Mouse (Mus musculus) layer of hippocampus, adult 2 months (tissue): Measurements from ENCODE around the gene Fgf22. TPM values are rescaled to one million over a fixed set of nuclear protein-coding genes. Genes with fewer than 3 reads are reported as not detected.

Experiments used
- DNase-seq, 2 experiments: peaks; one replicate each; pipeline ENCODE4 v3.0.0; 2022; ENCODE audit warnings: low spot score in 2 of 2
- H3K27ac ChIP-seq: fragments of 200-600 bp; 2 replicates; pipeline ENCODE4 v1.8.1; 2022
- H3K4me3 ChIP-seq: fragments of 200-600 bp; 2 replicates; pipeline ENCODE4 v1.8.1; 2022; ENCODE audit warnings: mild to moderate bottlenecking
- CTCF ChIP-seq: fragments of 200-600 bp; conservative IDR thresholded peaks from 2 replicates; pipeline ENCODE4 v1.8.1; 2022; ENCODE audit warnings: antibody characterized with exemption, mild to moderate bottlenecking, moderate library complexity
- long read RNA-seq, 2 experiments: library from polyadenylated mRNA; stranded (forward); transcript quantifications; one replicate each; pipeline ENCODE4 v2.0.0; 2021; ENCODE audit warnings: borderline mapping rate in 2 of 2
- total RNA-seq, 2 experiments: library from RNA; stranded (reverse); gene quantifications; 2 replicates each; pipeline ENCODE4 v1.2.3; 2021

Fgf22 gene
- total RNA-seq: 1 to 10 TPM; 1.9 to 2.8 TPM
- long read RNA-seq, experiment 1, partial matches to known transcripts: 0 of 23 reads
- long read RNA-seq, experiment 1, other reads (novel, unspliced or antisense): 21 of 23 reads
- long read RNA-seq, experiment 2, partial matches to known transcripts: 0 of 2 reads
- long read RNA-seq, experiment 2, other reads (novel, unspliced or antisense): 2 of 2 reads

GRCm38 (mm10) chr10:79754856-79755516 is at the start of gene Fgf22:
Gene Fgf22, plus strand, starts transcription at chr10:79755076.
- H3K27ac ChIP-seq: peak within 1 kb of the TSS; percentile 21; the same call in 1 of the 2 replicates
- peak; percentile 54 to 73 for DNase-seq
- H3K4me3 ChIP-seq: peak within 1 kb of the TSS; percentile 53
- no peak for TF ChIP-seq CTCF

GRCm38 (mm10) chr10:79705951-79706350 is 48.9 kb upstream of the Fgf22 start:
- peak overlapping the region; percentile 99 for H3K4me3 ChIP-seq
- TF ChIP-seq CTCF: no peak
- DNase-seq: no peak
- peak overlapping the region; percentile 93 for H3K27ac ChIP-seq

- TF ChIP-seq CTCF: no peak
- Histone ChIP-seq H3K27ac (peak overlapping the region; percentile 93), H3K4me3 (peak overlapping the region; percentile 99)
- DNase-seq: no peak
Measured at GRCm38 (mm10) chr10:79706406-79707094, 48.3 kb upstream of the Fgf22 start.

GRCm38 (mm10) chr10:79707162-79707561 is 47.7 kb upstream of the Fgf22 start:
- peak overlapping the region; percentile 99 for H3K4me3 ChIP-seq
- no peak for TF ChIP-seq CTCF

GRCm38 (mm10) chr10:79707759-79708158 is 47.1 kb upstream of the Fgf22 start:
- DNase-seq: no peak
- H3K4me3 ChIP-seq: peak overlapping the region; percentile 99
- TF ChIP-seq CTCF: peak; percentile 37
- H3K27ac ChIP-seq: peak overlapping the region; percentile 93

More at GRCm38 (mm10) chr10:79707162-79707561, 47.7 kb upstream of the Fgf22 start:
- DNase-seq: no peak
- peak overlapping the region; percentile 93; the same call in 1 of the 2 replicates for H3K27ac ChIP-seq

- Histone ChIP-seq H3K4me3 (peak overlapping the region; percentile 36), H3K27ac (peak overlapping the region; percentile 56)
- TF ChIP-seq CTCF: no peak
- no peak for DNase-seq
Measured at GRCm38 (mm10) chr10:79708668-79709067, 46.2 kb upstream of the Fgf22 start.

GRCm38 (mm10) chr10:79709307-79709706 is 45.6 kb upstream of the Fgf22 start:
- Histone ChIP-seq H3K4me3 (peak overlapping the region; percentile 36), H3K27ac (peak overlapping the region; percentile 56)
- no peak for DNase-seq
- TF ChIP-seq CTCF: no peak

- Histone ChIP-seq H3K4me3 (no peak overlapping the region), H3K27ac (no peak overlapping the region)
- TF ChIP-seq CTCF: peak; percentile 50
- DNase-seq: no peak
Measured at GRCm38 (mm10) chr10:79712029-79712428, 42.8 kb upstream of the Fgf22 start.

GRCm38 (mm10) chr10:79712499-79713126 is 42.3 kb upstream of the Fgf22 start:
- peak; percentile 59 to 82 for DNase-seq
- peak overlapping the region; percentile 62; the same call in 1 of the 2 replicates for H3K27ac ChIP-seq
- TF ChIP-seq CTCF: peak; percentile 69
- no peak overlapping the region for H3K4me3 ChIP-seq

GRCm38 (mm10) chr10:79713163-79713562 is 41.7 kb upstream of the Fgf22 start:
- H3K27ac ChIP-seq: peak overlapping the region; percentile 62; the same call in 1 of the 2 replicates
- no peak for TF ChIP-seq CTCF
- no peak overlapping the region for H3K4me3 ChIP-seq
- no peak for DNase-seq

- no peak for TF ChIP-seq CTCF
- Histone ChIP-seq H3K27ac (no peak overlapping the region), H3K4me3 (no peak overlapping the region)
- DNase-seq: no peak
Measured at GRCm38 (mm10) chr10:79714996-79715395, 39.9 kb upstream of the Fgf22 start.

GRCm38 (mm10) chr10:79716254-79716987 is 38.5 kb upstream of the Fgf22 start, which contains the start of gene Hcn2:
Gene Hcn2, plus strand, starts transcription at chr10:79716634.
- no peak for TF ChIP-seq CTCF
- peak within 1 kb of the TSS; percentile 85 for H3K27ac ChIP-seq
- H3K4me3 ChIP-seq: peak within 1 kb of the TSS; percentile 78
- no peak for DNase-seq

GRCm38 (mm10) chr10:79716988-79717355 is 37.9 kb upstream of the Fgf22 start:
- no peak for DNase-seq
- TF ChIP-seq CTCF: 0 out of 2 replicates have a peak, but pooled peaks have one; percentile 3
- Histone ChIP-seq H3K4me3 (peak overlapping the region; percentile 78), H3K27ac (peak overlapping the region; percentile 85)
